Mouse (Mus musculus) midbrain, embryonic 15.5 days (tissue): ENCODE results near the gene Stxbp2. TPM values are rescaled to one million over a fixed set of nuclear protein-coding genes. Genes with fewer than 3 reads are reported as not detected.
"Not testable (repeated sequence)": the region's sequence is repeated elsewhere in the genome, so short reads cannot be mapped to it uniquely, and the experiment has no call there.

Experiments used
- ATAC-seq: fragments of 200-750 bp; cut with Nextera tagmentation; replicated peaks from 2 replicates; pipeline ENCODE4 v1.8.0; 2017; ENCODE audit warnings: moderate TSS enrichment
- H3K27ac ChIP-seq: fragments of 300-500 bp; sonication (generic); 2 replicates; pipeline ENCODE4 v1.5.1; 2015; ENCODE audit warnings: mild to moderate bottlenecking, inconsistent platforms
- H3K27me3 ChIP-seq: fragments of 300-500 bp; sonication (generic); replicated peaks from 2 replicates; pipeline ENCODE4 v1.6.1; 2015; ENCODE audit warnings: inconsistent platforms
- H3K36me3 ChIP-seq: fragments of 300-500 bp; sonication (generic); replicated peaks from 2 replicates; pipeline ENCODE4 v1.6.1; 2015; ENCODE audit warnings: inconsistent platforms
- H3K4me1 ChIP-seq: fragments of 300-500 bp; sonication (generic); 2 replicates; pipeline ENCODE4 v1.6.1; 2015; ENCODE audit warnings: inconsistent platforms
- H3K4me2 ChIP-seq: fragments of 300-500 bp; sonication (generic); 2 replicates; pipeline ENCODE4 v1.6.1; 2015; ENCODE audit warnings: inconsistent platforms, mild to moderate bottlenecking, moderate library complexity
- H3K4me3 ChIP-seq: fragments of 300-500 bp; sonication (generic); 2 replicates; pipeline ENCODE4 v1.5.1; 2015; ENCODE audit warnings: mild to moderate bottlenecking, inconsistent platforms
- H3K9ac ChIP-seq: fragments of 300-500 bp; sonication (generic); 2 replicates; pipeline ENCODE4 v1.6.1; 2015; ENCODE audit warnings: mild to moderate bottlenecking, inconsistent platforms
- H3K9me3 ChIP-seq: fragments of 300-500 bp; sonication (generic); 2 replicates; pipeline ENCODE4 v1.6.1; 2016; ENCODE audit warnings: inconsistent platforms
- WGBS: fragments of 180-500 bp; shearing (Covaris S2); methylation state at CpG from one replicate; pipeline ENCODE4 v1.1.7; 2015; ENCODE audit warnings: mixed read lengths; 5-methylcytosine and 5-hydroxymethylcytosine counted together
- polyA plus RNA-seq: library from polyadenylated mRNA; unstranded; fragments of >200 nt; fragmentation: Nextera tagmentation; extraction: Ambion mirVana; gene quantifications from 2 replicates; pipeline ENCODE4 v1.2.1, GENCODE M21; 2015

The Stxbp2 gene
- polyA plus RNA-seq = 40.5 and 52.9 TPM in 2 replicates

- Histone ChIP-seq H3K36me3 (no peaks in the 10 kb centered on the region), H3K27me3 (no peaks in the 10 kb centered on the region), H3K4me2 (peak within 1 kb of the TSS; percentile 78), H3K9me3 (no peaks in the 10 kb centered on the region), H3K4me3 (peak within 1 kb of the TSS; percentile 47), H3K4me1 (peaks cover 8% of the 10 kb centered on the region), H3K9ac (peak within 1 kb of the TSS; percentile 21; the same call in 1 of the 2 replicates), H3K27ac (no peak within 1 kb of the TSS)
- 5% methylated on average over 47 of the region's 47 CpGs for WGBS
- peak; percentile 86 for ATAC-seq
Observed at GRCm38 (mm10) chr8:3630647-3631477, at the start of gene Stxbp2. Gene Stxbp2 (plus strand): TSS chr8:3630955.

GRCm38 (mm10) chr8:3581961-3582360 is 48.8 kb upstream of the Stxbp2 start:
- not testable (repeated sequence) for H3K4me2 ChIP-seq, ATAC-seq, H3K36me3 ChIP-seq, H3K4me3 ChIP-seq, H3K9me3 ChIP-seq, H3K9ac ChIP-seq, H3K27me3 ChIP-seq, H3K4me1 ChIP-seq, H3K27ac ChIP-seq
- WGBS = 81% methylated on average over 3 of the region's 3 CpGs

GRCm38 (mm10) chr8:3586452-3586851 is 44.3 kb upstream of the Stxbp2 start:
- no peak overlapping the region for H3K4me2 ChIP-seq
- no peak overlapping the region for H3K27ac ChIP-seq
- 99% methylated on average over 2 of the region's 2 CpGs for WGBS
- H3K9ac ChIP-seq = no peak overlapping the region
- ATAC-seq = no peak
- peaks cover 5% of the 10 kb centered on the region; the same call in 1 of the 2 replicates for H3K4me1 ChIP-seq
- no peaks in the 10 kb centered on the region for H3K27me3 ChIP-seq
- H3K4me3 ChIP-seq = no peak overlapping the region
- H3K36me3 ChIP-seq = no peaks in the 10 kb centered on the region
- no peaks in the 10 kb centered on the region for H3K9me3 ChIP-seq

- H3K4me3 ChIP-seq = peak within 1 kb of the TSS; percentile 92
- ATAC-seq = no peak
- H3K4me2 ChIP-seq = peak within 1 kb of the TSS; percentile 67
- peak within 1 kb of the TSS; percentile 93 for H3K9ac ChIP-seq
- WGBS = 0% methylated on average over 7 of the region's 7 CpGs
- H3K27ac ChIP-seq = peak within 1 kb of the TSS; percentile 91
- H3K4me1 ChIP-seq = peaks cover 8% of the 10 kb centered on the region; the same call in 1 of the 2 replicates
- no peaks in the 10 kb centered on the region for H3K27me3 ChIP-seq
- H3K36me3 ChIP-seq = no peaks in the 10 kb centered on the region
- no peaks in the 10 kb centered on the region for H3K9me3 ChIP-seq
Observed at GRCm38 (mm10) chr8:3586993-3587390, 43.8 kb upstream of the Stxbp2 start, which contains the start of gene Camsap3. Gene Camsap3 (plus strand): TSS chr8:3587293.

GRCm38 (mm10) chr8:3587391-3588257 is 43.1 kb upstream of the Stxbp2 start:
- Histone ChIP-seq H3K9ac (peak overlapping the region; percentile 93), H3K4me2 (peak overlapping the region; percentile 67), H3K9me3 (no peaks in the 10 kb centered on the region), H3K4me3 (peak overlapping the region; percentile 92), H3K4me1 (peaks cover 8% of the 10 kb centered on the region; the same call in 1 of the 2 replicates), H3K36me3 (no peaks in the 10 kb centered on the region), H3K27ac (peak overlapping the region; percentile 91), H3K27me3 (no peaks in the 10 kb centered on the region)
- peak; percentile 89 for ATAC-seq
- under 1% methylated on average over 71 of the region's 77 CpGs for WGBS

GRCm38 (mm10) chr8:3588258-3588633 is 42.5 kb upstream of the Stxbp2 start:
- 0% methylated on average over 11 of the region's 11 CpGs for WGBS
- H3K27ac ChIP-seq = peak overlapping the region; percentile 91

GRCm38 (mm10) chr8:3593470-3593869 is 37.3 kb upstream of the Stxbp2 start:
- H3K9me3 ChIP-seq = no peaks in the 10 kb centered on the region
- H3K27me3 ChIP-seq = no peaks in the 10 kb centered on the region
- no peak overlapping the region for H3K27ac ChIP-seq
- no peak overlapping the region for H3K9ac ChIP-seq
- no peak for ATAC-seq
- no peak overlapping the region for H3K4me2 ChIP-seq
- H3K36me3 ChIP-seq = peaks cover 3% of the 10 kb centered on the region
- no peak overlapping the region for H3K4me3 ChIP-seq
- WGBS = 63% methylated on average over 3 of the region's 3 CpGs
- H3K4me1 ChIP-seq = peaks cover 12% of the 10 kb centered on the region

More at GRCm38 (mm10) chr8:3588258-3588633, 42.5 kb upstream of the Stxbp2 start:
- no peaks in the 10 kb centered on the region for H3K36me3 ChIP-seq
- ATAC-seq = peak; percentile 82
- no peaks in the 10 kb centered on the region for H3K27me3 ChIP-seq
- H3K4me2 ChIP-seq = peak overlapping the region; percentile 67
- peak overlapping the region; percentile 92 for H3K4me3 ChIP-seq
- peak overlapping the region; percentile 93 for H3K9ac ChIP-seq
- H3K4me1 ChIP-seq = peaks cover 13% of the 10 kb centered on the region
- no peaks in the 10 kb centered on the region for H3K9me3 ChIP-seq

- Histone ChIP-seq H3K9me3 (no peaks in the 10 kb centered on the region), H3K4me3 (no peak overlapping the region), H3K4me2 (no peak overlapping the region), H3K27me3 (no peaks in the 10 kb centered on the region), H3K9ac (no peak overlapping the region), H3K36me3 (peaks cover 13% of the 10 kb centered on the region), H3K27ac (no peak overlapping the region), H3K4me1 (peaks cover 12% of the 10 kb centered on the region)
- 89% methylated on average over 2 of the region's 2 CpGs for WGBS
- ATAC-seq = no peak
Observed at GRCm38 (mm10) chr8:3594466-3594865, 36.3 kb upstream of the Stxbp2 start.

- Histone ChIP-seq H3K4me3 (no peak overlapping the region), H3K4me1 (peaks cover 5% of the 10 kb centered on the region; the same call in 1 of the 2 replicates), H3K27me3 (no peaks in the 10 kb centered on the region), H3K4me2 (no peak overlapping the region), H3K36me3 (peaks cover 39% of the 10 kb centered on the region), H3K9ac (no peak overlapping the region), H3K27ac (no peak overlapping the region), H3K9me3 (no peaks in the 10 kb centered on the region)
- 88% methylated on average over 3 of the region's 3 CpGs for WGBS
- peak; percentile 35; the same call in 1 of the 2 replicates for ATAC-seq
Observed at GRCm38 (mm10) chr8:3598054-3598453, 32.7 kb upstream of the Stxbp2 start.

- Histone ChIP-seq H3K4me2 (no peak overlapping the region), H3K27me3 (no peaks in the 10 kb centered on the region), H3K9me3 (no peaks in the 10 kb centered on the region), H3K4me1 (no peaks in the 10 kb centered on the region), H3K9ac (no peak overlapping the region), H3K27ac (no peak overlapping the region), H3K4me3 (no peak overlapping the region), H3K36me3 (peaks cover 50% of the 10 kb centered on the region)
- WGBS = 92% methylated on average over 1 of the region's 1 CpGs
- ATAC-seq = no peak
Observed at GRCm38 (mm10) chr8:3599219-3599618, 31.5 kb upstream of the Stxbp2 start.

- no peak overlapping the region for H3K4me3 ChIP-seq
Observed at GRCm38 (mm10) chr8:3600401-3600800, 30.4 kb upstream of the Stxbp2 start.

GRCm38 (mm10) chr8:3603439-3603838 is 27.3 kb upstream of the Stxbp2 start:
- 83% methylated on average over 13 of the region's 13 CpGs for WGBS
- H3K9ac ChIP-seq = no peak overlapping the region

More at GRCm38 (mm10) chr8:3600401-3600800, 30.4 kb upstream of the Stxbp2 start:
- Histone ChIP-seq H3K4me1 (no peaks in the 10 kb centered on the region), H3K36me3 (peaks cover 58% of the 10 kb centered on the region), H3K27ac (no peak overlapping the region), H3K4me2 (no peak overlapping the region), H3K9me3 (no peaks in the 10 kb centered on the region), H3K27me3 (no peaks in the 10 kb centered on the region), H3K9ac (no peak overlapping the region)
- no peak for ATAC-seq
- 85% methylated on average over 6 of the region's 6 CpGs for WGBS

More at GRCm38 (mm10) chr8:3603439-3603838, 27.3 kb upstream of the Stxbp2 start:
- no peak overlapping the region for H3K4me3 ChIP-seq
- no peaks in the 10 kb centered on the region for H3K4me1 ChIP-seq
- H3K27ac ChIP-seq = no peak overlapping the region
- no peak; the same call in 1 of the 2 replicates for ATAC-seq
- no peaks in the 10 kb centered on the region for H3K9me3 ChIP-seq
- H3K4me2 ChIP-seq = no peak overlapping the region
- no peaks in the 10 kb centered on the region for H3K27me3 ChIP-seq
- peaks cover 74% of the 10 kb centered on the region for H3K36me3 ChIP-seq
